ENCODE assay signal across 11 mouse cellular contexts in the genomic region with DNA sequence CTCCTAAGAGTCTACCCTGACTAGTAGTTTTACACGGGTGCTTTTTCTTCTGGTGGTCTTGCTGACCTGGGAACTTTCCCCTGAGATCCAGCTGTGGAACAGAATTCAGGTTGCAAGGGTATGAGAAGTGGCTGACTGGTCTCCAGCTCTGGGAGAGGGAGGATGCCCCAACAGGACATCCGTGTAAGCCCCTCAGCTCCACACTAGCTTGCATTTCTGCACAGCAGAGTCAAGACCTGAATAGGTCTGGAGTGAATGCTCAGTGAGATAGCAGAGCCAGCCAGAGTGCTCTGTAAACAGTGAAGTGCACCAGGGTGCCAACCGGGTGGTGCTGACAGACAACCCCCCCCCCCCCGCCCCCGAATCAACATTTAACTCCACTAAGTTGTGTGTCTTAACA. TPM values are rescaled to one million over a fixed set of nuclear protein-coding genes. Genes with fewer than 3 reads are reported as not detected.
DNase-seq lines count a peak whose midpoint lies in the region; ATAC-seq and TF ChIP-seq lines count a peak whose summit lies in the region.
"Had no signal": no experiment of that assay in that cellular context is flagged by ENCODE, and none has a peak within 500 bp of the region (broad histone marks: within the 10 kb centered on the region; RNA-seq: fewer than 3 reads in every experiment).

No protein-coding gene starts in this region.

- H3K9me3 ChIP-seq in heart, embryonic 14.5 days (ENCODE audit: control insufficient read depth, low read length): no peaks in the 10 kb centered on the region
- no peaks in the 10 kb centered on the region for H3K9me3 ChIP-seq in liver, embryonic 14.5 days (ENCODE audit: control insufficient read depth, low read length)
- H3K9me3 ChIP-seq in forebrain, postnatal 0 days (ENCODE audit: low read length): no peaks in the 10 kb centered on the region
- H3K9me3 ChIP-seq: limb, embryonic 15.5 days; midbrain, embryonic 10.5 days; neural tube, embryonic 12.5 days had no signal

- no peak for TF ChIP-seq EP300 in liver, embryonic 14.5 days (IDR thresholded peaks at IDR 0.05; ENCODE audit: low read depth)

- 21% methylated on average over 5 of the region's 5 CpGs for WGBS in heart, embryonic 14.5 days
- WGBS in liver, embryonic 14.5 days (ENCODE audit: insufficient replicate concordance): 29% methylated on average over 5 of the region's 5 CpGs
- WGBS in forebrain, postnatal 0 days: 58% methylated on average over 5 of the region's 5 CpGs

- H3K4me1 ChIP-seq in heart, embryonic 14.5 days (ENCODE audit: control insufficient read depth in 2 of 2, insufficient read depth in 2 of 2, low read length in 2 of 2): peaks cover 10 to 34% of the 10 kb centered on the region in 2 experiments
- peaks cover 0 to 8% of the 10 kb centered on the region in 2 experiments; a peak in 2 of 4 replicates for H3K4me1 ChIP-seq in liver, embryonic 14.5 days (replicated peaks; ENCODE audit: control insufficient read depth in 2 of 2, insufficient read depth in 2 of 2, low read length in 1 of 2)
- peaks cover 3% of the 10 kb centered on the region; the same call in 1 of the 2 replicates for H3K4me1 ChIP-seq in forebrain, postnatal 0 days (ENCODE audit: insufficient read depth)
- H3K4me1 ChIP-seq: neural tube, embryonic 12.5 days had no signal

- peak overlapping the region; percentile 29 for H3ac ChIP-seq in C2C12 (ENCODE audit: control insufficient read depth, insufficient read length, low read depth)

- peak overlapping the region; percentile 16; the same call in 1 of the 2 replicates for H3K9ac ChIP-seq in heart, embryonic 14.5 days (ENCODE audit: low read length)
- H3K9ac ChIP-seq in liver, embryonic 14.5 days (replicated peaks): no peak overlapping the region
- H3K9ac ChIP-seq in forebrain, postnatal 0 days: no peak overlapping the region
- H3K9ac ChIP-seq: limb, embryonic 15.5 days; neural tube, embryonic 12.5 days had no signal

- no peak for DNase-seq in heart, adult 9 months (ENCODE audit: low spot score in 2 of 2)
- DNase-seq in liver, embryonic 14.5 days (ENCODE audit: low read depth in 3 of 3, low spot score in 3 of 3): peak in 1 of 3 experiments; percentile 20
- no peak for DNase-seq in forebrain, postnatal 0 days
- DNase-seq: cerebellum, adult 8-10 months had no signal

- H3K4me3 ChIP-seq in heart, embryonic 14.5 days (ENCODE audit: control insufficient read depth in 1 of 2, insufficient read depth in 1 of 2, low read depth in 1 of 2, low read length in 2 of 2): no peak overlapping the region
- H3K4me3 ChIP-seq in C2C12 (ENCODE audit: insufficient read depth, poor library complexity, severe bottlenecking): no peak overlapping the region
- H3K4me3 ChIP-seq in liver, embryonic 14.5 days (ENCODE audit: insufficient read depth in 1 of 2, low read depth in 2 of 2, low read length in 2 of 2): no peak overlapping the region
- no peak overlapping the region for H3K4me3 ChIP-seq in forebrain, postnatal 0 days (ENCODE audit: low read depth, low read length)
- H3K4me3 ChIP-seq: limb, embryonic 15.5 days; midbrain, embryonic 10.5 days; neural tube, embryonic 12.5 days had no signal

- ATAC-seq in heart, embryonic 14.5 days (ENCODE audit: insufficient number of reproducible peaks, insufficient read depth, low FRiP score, low read depth): no peak
- 0 out of 2 replicates have a peak, but pooled peaks have one; percentile 39 for ATAC-seq in erythroid progenitor cell, adult 5-6 weeks (replicated peaks; ENCODE audit: low FRiP score, poor library complexity, severe bottlenecking)
- ATAC-seq in liver, embryonic 14.5 days (ENCODE audit: insufficient read depth): peak; percentile 70
- no peak for ATAC-seq in forebrain, postnatal 0 days
- ATAC-seq in megakaryocyte progenitor cell, adult 5-6 weeks (replicated peaks; ENCODE audit: poor library complexity): no peak

- peak overlapping the region; percentile 25 for H3K4me2 ChIP-seq in heart, embryonic 14.5 days (ENCODE audit: low read length)
- peak overlapping the region; percentile 29; the same call in 1 of the 2 replicates for H3K4me2 ChIP-seq in liver, embryonic 14.5 days (ENCODE audit: low read depth)
- no peak overlapping the region for H3K4me2 ChIP-seq in forebrain, postnatal 0 days (ENCODE audit: low read depth)
- H3K4me2 ChIP-seq: limb, embryonic 15.5 days; neural tube, embryonic 12.5 days had no signal

- peak overlapping the region; percentile 55 to 72 for H3K27ac ChIP-seq in heart, embryonic 14.5 days (replicated peaks in 1 of 2; ENCODE audit: control insufficient read depth in 1 of 2, insufficient read depth in 1 of 2, low read depth in 2 of 2, low read length in 2 of 2)
- no peak overlapping the region; the same call in 1 of the 2 replicates for H3K27ac ChIP-seq in liver, embryonic 14.5 days
- H3K27ac ChIP-seq in forebrain, postnatal 0 days (ENCODE audit: low read depth, low read length): no peak overlapping the region
- H3K27ac ChIP-seq: limb, embryonic 15.5 days; midbrain, embryonic 10.5 days; neural tube, embryonic 12.5 days had no signal

- H3K27me3 ChIP-seq in heart, embryonic 14.5 days (ENCODE audit: control insufficient read depth, insufficient read depth, low read length): no peaks in the 10 kb centered on the region
- no peaks in the 10 kb centered on the region for H3K27me3 ChIP-seq in C2C12 (ENCODE audit: control insufficient read depth, insufficient read depth, insufficient read length)
- no peaks in the 10 kb centered on the region for H3K27me3 ChIP-seq in liver, embryonic 14.5 days (ENCODE audit: control insufficient read depth, insufficient read depth, low read length)
- H3K27me3 ChIP-seq in forebrain, postnatal 0 days (ENCODE audit: insufficient read depth, low read length): no peaks in the 10 kb centered on the region
- H3K27me3 ChIP-seq: limb, embryonic 15.5 days; neural tube, embryonic 12.5 days had no signal

- H3K79me3 ChIP-seq in C2C12 (ENCODE audit: low read depth): no peaks in the 10 kb centered on the region

- H3K36me3 ChIP-seq in heart, embryonic 14.5 days (ENCODE audit: control insufficient read depth, insufficient read depth, low read length): no peaks in the 10 kb centered on the region
- no peaks in the 10 kb centered on the region for H3K36me3 ChIP-seq in C2C12 (ENCODE audit: control insufficient read depth, insufficient read depth)
- no peaks in the 10 kb centered on the region for H3K36me3 ChIP-seq in liver, embryonic 14.5 days (replicated peaks; ENCODE audit: control insufficient read depth, insufficient read depth, low read depth)
- no peaks in the 10 kb centered on the region for H3K36me3 ChIP-seq in forebrain, postnatal 0 days (ENCODE audit: insufficient read depth)
- H3K36me3 ChIP-seq: limb, embryonic 15.5 days; midbrain, embryonic 10.5 days; neural tube, embryonic 12.5 days had no signal

- no peaks in the 10 kb centered on the region for H3K79me2 ChIP-seq in C2C12 (ENCODE audit: control insufficient read depth, insufficient read depth)

- TF ChIP-seq CTCF in C2C12 (IDR thresholded peaks at IDR 0.05; ENCODE audit: control insufficient read depth, insufficient read depth, insufficient read length): no peak
- no peak for TF ChIP-seq CTCF in liver, embryonic 14.5 days (IDR thresholded peaks at IDR 0.05; ENCODE audit: low read depth)
- TF ChIP-seq CTCF in forebrain, postnatal 0 days (IDR thresholded peaks at IDR 0.05; ENCODE audit: low read depth): no peak

TF ChIP-seq in C2C12, 6 proteins besides CTCF, POLR2A, EP300 and RAD21:
- TF ChIP-seq FOSL1 (IDR thresholded peaks at IDR 0.05; ENCODE audit: insufficient read depth, low read length, poor library complexity, severe bottlenecking): no peak
TF ChIP-seq in C2C12: peak in this region for 0.

RNA-seq across cellular contexts. Expression of a gene that starts 44.4 kb away (rescaled TPM):
- polyA plus RNA-seq in heart, embryonic 14.5 days (2014; fragmentation: Nextera tagmentation; extraction: Ambion mirVana): 2.3 and 2.8 TPM in 2 replicates
- polyA plus RNA-seq in C2C12 (2012; fragmentation: generic; extraction: Trizol): 4.5 TPM
- total RNA-seq in erythroid progenitor cell, adult 5-6 weeks (2015; ENCODE audit: low replicate concordance): 3.2 and 7.5 TPM in 2 replicates
- total RNA-seq in erythroid progenitor cell, adult 5-6 weeks (2017; ENCODE audit: low replicate concordance): 2.3 and 3.9 TPM in 2 replicates
- 0.69 and 1.3 TPM in 2 replicates for polyA plus RNA-seq in liver, embryonic 14.5 days (2012; rRNA removed)
- 2.1 and 2.6 TPM in 2 replicates for polyA plus RNA-seq in liver, embryonic 14.5 days (2014; fragmentation: Nextera tagmentation; extraction: Ambion mirVana)
- total RNA-seq in forebrain, postnatal 0 days (2014; rRNA removed): 9.4 TPM in 2 replicates
- polyA plus RNA-seq in forebrain, postnatal 0 days (2015; fragmentation: Nextera tagmentation; extraction: Ambion mirVana): 4.9 and 7.7 TPM in 2 replicates
- 2.1 and 4.4 TPM in 2 replicates for total RNA-seq in megakaryocyte progenitor cell, adult 5-6 weeks (2015)
- total RNA-seq in megakaryocyte progenitor cell, adult 5-6 weeks (2017): 3.8 and 5.6 TPM in 2 replicates

Comparison
In these comparisons a context has a peak if more than half of its experiments do, and no peak if none do; other contexts are left out.
1. ATAC-seq: peak in erythroid progenitor cell, adult 5-6 weeks (single experiment) and liver, embryonic 14.5 days (single experiment); none in heart, embryonic 14.5 days (single experiment), forebrain, postnatal 0 days (single experiment) and megakaryocyte progenitor cell, adult 5-6 weeks (single experiment).
2. H3K27ac ChIP-seq: peak in heart, embryonic 14.5 days (2 of 2); none in liver, embryonic 14.5 days (single experiment) and forebrain, postnatal 0 days (single experiment).